Mouse (Mus musculus): Measurements from ENCODE around the gene Il5.

Il5 gene

DNA sequence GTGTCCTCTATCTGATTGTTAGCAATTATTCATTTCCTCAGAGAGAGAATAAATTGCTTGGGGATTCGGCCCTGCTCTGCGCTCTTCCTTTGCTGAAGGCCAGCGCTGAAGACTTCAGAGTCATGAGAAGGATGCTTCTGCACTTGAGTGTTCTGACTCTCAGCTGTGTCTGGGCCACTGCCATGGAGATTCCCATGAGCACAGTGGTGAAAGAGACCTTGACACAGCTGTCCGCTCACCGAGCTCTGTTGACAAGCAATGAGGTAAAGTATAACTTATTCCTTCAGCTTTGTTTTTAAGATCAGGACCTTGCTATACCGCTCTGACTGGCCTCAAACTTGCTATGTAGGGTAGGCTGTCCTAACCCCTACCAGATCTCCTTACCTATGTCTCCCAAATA, at the start of gene Il5:
Gene Il5 (plus strand): TSS at position 80 of the 400 bp plus-strand sequence.
- no peak for DNase-seq (ENCODE audit: low spot score)

DNA sequence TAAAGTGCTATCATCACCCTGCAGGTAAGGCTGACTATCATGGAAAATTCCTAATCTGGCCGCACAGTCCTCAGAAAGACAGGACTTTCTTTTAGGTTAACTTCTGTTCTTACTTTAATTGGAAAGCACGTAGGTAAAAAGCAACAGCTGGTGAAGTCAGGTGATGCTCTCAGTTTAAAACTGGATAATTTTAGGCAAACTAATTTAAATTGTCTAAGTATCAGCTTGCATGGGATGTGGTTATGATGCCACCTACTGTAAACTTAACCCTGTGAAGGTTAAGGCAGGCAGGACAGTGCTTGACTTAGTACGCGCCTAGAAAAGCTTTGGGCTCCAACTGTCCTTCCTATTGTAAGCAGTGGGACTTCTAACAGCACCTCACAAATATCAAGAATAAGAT, 49.2 kb upstream of the Il5 start:
- no peak for DNase-seq (ENCODE audit: low spot score)

DNA sequence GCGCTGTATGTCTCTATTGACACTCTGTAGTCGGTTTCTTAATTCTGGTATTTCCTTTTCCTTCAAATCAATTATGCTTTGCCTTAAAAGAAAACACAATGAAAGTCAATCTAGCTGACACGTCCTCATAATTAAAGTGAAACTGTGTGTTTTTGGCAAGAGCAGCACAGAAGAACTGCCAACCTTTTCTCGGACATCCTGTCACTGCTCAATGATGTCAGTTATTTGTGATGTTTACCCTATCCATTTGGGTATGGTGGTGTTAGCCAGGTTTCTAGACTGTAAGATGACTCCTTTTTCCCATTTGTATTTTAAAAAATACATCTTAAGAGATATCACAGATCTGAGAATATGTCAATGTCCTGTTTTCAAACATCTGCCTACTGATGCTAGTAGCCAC, 40.5 kb upstream of the Il5 start:
- no peak for DNase-seq (ENCODE audit: low spot score)

DNA sequence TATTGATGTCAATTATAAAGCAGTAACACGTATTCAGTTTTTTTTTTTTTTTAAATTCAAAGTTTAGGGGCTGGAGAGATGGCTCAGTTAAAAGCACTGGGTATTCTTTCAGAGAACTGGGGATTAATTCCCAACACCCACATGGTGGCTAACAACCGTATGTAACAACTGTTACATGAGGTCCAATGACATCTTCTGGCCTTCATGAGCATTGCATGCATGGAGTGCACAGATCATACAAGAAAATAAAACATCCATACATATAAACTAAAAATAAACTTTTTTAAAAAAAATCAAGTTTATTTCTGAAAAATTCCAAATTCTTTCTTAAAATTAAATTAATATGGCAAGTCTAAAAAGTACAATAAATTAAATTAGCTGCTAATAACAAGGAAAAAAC, 38.9 kb upstream of the Il5 start:
- DNase-seq (ENCODE audit: low spot score): no peak

DNA sequence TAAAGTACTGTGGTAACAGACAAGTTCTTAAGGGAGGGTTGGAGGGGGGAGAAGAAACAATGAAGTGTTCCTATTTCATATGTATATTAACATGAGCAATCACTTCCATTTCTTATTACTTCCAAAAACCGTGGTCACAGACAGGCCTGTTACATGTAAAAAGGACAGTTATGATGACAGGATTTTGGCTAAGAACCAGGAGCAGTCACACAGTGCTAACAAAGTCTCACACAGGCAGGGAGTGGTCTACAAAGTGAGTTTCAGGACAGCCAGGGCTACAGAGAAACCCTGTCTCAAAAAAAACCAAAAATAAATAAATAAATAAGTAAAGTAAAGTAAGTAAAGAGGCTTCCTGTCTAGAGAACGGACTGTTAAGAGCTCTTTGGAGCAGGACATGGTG, 38.4 kb upstream of the Il5 start:
- DNase-seq (ENCODE audit: low spot score): no peak

DNA sequence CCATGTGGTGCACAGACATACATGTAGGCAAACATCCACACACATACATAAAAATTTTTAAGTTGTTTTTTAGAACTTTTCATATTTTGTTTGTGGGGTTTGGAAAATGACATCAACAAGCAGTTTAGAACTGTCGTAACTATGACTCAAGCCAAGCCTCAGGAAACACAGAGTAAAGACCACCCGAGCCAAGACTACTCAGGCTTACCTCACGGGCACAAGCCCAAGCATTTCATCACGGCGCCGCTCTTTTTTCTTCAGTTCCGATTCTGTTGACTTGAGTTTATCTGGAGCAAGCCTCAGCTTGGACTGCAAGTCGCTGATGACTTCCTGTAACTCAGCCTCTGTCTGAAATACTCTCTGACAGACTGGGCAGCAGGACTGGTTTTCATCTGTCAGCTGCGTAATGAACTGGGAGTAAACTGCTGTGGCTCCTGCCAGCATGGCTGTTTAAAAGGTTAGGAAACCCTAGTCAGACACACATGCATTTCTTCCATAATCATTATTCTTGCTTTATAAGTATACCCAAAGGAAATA, 37.5 kb upstream of the Il5 start:
- DNase-seq (ENCODE audit: low spot score): no peak

DNA sequence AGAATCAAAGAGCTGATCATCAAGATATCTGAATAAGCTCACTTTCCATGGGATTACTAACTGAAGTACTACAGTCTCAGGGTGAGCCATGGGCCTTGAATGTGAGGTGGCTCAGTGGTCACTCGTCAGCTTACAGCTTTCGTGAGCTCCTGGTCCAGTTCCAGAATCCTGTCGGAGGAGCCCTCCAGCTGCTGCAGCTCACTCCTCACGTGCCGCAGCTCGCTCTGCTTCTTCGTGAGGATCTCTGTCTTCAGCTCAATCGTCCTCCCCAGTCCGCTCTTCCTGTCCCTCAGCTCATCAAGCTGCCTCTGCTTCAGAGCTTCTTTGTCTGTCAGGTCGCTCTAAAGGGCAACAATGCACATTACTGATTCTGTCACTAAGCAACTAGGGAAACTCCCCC, 28.6 kb upstream of the Il5 start:
- DNase-seq (ENCODE audit: low spot score): peak; percentile 34

DNA sequence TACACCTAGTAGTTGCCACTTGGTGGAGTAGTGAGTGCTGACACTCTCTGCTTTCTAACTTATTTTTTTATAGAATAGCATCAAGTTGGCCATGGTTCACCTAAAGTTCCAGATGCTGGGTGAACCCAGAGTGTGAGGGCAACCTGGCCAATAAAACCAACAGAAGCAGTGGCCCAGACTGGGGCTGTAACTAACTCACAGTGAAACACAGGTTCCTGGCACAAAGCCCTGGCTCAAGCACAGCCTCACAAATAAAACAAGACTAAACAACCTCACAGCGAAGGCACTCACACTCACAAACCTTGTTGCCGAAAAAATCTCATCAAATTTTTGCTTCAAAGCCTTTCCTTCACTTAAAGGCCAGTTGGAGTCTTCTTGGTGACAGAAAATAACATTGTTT, 22.1 kb upstream of the Il5 start:
- no peak for DNase-seq (ENCODE audit: low spot score)

DNA sequence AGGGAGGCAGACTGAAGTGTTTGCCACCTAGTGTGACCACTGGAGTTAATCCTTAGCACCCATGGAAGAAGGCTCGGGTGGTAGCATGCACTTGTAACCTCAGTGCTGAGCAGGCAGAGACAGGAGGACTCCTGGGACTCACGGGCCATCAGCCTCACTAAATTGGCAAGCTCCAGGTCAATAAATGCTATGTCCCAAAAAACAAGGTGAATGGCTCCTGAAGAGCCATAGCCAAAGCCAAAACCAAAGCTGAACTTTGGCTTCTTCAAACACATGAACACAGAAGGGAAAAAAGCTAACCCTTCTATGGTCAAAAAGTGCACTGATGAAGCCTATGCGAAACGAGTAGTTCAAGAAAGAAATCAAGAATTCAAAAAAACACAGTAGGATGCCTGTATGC, 21.2 kb upstream of the Il5 start:
- DNase-seq (ENCODE audit: low spot score): no peak

DNA sequence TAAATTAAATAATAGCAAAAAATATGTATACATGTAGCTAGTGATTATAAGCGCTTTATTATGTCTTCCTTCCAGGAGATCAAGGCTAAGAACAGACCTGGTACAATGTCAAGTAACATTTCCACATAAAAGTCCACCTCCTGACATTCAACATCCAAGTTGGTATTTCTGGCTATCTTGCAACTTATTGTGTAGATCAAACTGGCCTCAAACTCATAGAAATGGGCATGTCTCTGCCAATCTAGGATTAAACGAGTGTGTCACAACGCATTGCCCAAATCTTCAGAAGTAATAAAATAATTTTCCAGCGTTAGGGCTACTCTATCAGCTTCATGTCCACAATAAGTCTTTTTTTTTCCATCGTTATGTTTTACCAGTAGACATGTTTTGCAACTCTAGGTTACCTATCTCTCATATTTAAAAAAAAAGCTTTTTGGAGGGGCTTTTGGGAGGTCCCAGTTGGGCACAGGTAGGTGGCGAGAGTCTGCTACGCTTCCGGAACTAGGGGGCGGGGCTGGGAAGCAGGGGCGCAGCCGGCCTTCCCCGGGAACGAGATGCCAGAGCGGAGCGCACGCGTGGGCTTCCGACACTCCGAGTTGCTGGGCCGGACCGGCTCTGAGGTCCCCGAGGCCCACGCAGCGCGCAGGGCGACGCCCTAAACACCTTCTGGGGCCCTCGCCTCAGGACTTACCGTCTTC, 14.2 kb upstream of the Il5 start:
- DNase-seq (ENCODE audit: low spot score): peak; percentile 69

DNA sequence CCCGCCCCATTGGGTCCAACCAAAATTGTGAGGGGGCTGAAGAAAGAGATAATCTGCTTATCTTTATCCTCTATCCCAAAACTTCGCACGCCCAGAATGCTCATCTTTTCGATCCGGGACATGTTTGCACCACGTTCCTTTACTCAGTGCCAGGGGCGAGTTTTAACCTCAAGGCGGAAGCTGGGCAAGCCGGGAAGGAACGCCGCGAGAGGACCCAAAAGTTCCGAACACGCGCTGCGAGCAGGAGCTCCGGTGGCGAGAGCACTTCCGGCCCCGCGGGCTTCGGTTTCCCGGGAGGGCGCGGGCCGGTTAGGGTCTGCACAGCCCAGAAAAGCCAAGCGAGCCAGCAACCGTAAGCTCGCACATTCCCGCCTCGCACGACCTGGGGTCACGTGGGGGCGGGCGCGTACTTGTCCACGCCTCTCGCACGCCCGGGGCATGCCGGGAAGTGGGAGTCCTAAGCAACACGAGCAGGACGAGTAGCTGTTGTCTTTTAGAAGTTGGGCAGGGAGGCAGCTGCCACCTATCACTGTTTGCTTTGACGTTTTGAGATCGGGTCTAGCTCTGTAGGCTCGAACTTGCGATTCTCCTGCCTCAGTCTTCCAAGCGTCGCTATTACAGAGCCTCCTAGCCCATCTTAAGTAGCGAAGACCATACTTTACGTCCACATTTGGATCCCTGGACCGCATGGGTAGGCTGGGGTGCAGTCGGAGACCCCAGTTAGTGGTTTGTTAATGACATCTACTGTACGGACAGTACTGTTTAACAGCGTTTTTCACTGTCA, 13.5 kb upstream of the Il5 start, which contains the start of gene Rad50:
Gene Rad50 (minus strand): TSS at position 386 of the 784 bp plus-strand sequence.
- DNase-seq (ENCODE audit: low spot score): peak; percentile 93

DNA sequence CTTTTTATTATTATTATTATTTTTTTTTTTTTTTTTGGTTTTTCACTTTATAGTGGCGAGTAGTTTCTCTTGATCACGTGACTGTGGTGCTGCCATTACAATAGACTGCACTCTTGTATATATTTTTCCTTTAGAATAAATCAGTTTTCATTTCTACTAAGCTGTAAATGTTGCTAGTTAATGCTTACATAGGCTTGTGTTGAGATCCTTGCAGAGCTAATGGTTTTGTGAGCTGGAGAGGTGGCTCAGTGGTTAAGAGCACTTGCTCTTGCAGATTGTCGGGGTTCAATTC, 12.9 kb upstream of the Il5 start:
- no peak for DNase-seq (ENCODE audit: low spot score)

DNA sequence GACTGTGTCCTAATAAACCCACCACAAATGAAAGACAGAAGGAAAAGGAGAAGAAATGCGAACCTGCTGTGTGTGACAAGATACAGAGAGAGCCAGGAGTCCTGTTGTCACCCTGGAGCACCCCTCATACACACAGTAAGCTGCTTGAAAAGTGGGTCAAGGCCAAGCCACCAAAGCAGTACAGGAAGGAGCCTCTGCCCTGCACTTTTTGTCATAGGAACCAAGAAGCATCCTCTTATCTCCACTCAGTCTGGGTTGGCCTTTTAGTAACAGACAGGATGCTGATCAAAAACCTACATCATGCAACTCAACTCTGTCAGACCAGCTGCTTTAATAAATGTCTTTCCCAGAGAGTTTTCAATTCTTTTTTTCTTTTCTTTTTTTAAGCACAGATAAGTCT, 893 bp upstream of the Il5 start:
- DNase-seq (ENCODE audit: low spot score): no peak

DNA sequence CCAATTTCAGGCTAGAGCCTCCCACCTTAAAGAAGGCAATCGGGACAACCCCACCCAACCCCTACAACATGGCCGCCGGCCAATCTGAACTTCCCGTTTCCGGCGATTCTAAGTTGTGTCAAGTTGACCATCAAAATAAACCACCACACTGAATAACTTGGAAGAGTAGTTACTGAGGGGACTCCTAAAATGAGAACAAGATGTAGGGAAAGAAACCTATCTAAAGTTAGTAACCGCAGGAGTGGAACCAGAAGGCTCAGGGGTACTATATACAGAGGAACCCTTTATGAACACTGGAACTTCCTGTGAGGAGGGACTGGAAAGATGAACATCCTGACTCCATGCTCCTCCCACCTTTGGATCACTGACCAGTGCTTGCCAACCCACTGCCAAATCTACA, 10.9 kb downstream of the Il5 start:
- no peak for DNase-seq (ENCODE audit: low spot score)

DNA sequence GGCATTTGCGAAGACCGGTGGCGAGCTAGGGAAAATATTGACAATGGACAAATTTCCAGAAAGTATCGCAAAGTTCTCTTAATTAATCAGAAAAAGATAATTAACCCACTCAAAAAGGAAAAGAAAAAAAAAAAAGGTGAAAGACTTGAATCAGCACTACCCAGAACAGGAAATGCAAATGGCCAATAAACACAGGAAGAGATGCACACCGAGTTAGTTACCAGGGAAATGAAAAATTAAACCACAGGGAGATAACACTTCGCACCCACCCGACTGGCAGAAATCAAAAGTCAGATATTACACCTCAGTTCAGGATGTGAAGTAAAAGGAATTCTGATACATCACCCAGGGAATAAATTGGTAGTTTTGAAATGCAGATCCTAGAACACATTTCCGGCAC, 11.7 kb downstream of the Il5 start:
- no peak for DNase-seq (ENCODE audit: low spot score)

DNA sequence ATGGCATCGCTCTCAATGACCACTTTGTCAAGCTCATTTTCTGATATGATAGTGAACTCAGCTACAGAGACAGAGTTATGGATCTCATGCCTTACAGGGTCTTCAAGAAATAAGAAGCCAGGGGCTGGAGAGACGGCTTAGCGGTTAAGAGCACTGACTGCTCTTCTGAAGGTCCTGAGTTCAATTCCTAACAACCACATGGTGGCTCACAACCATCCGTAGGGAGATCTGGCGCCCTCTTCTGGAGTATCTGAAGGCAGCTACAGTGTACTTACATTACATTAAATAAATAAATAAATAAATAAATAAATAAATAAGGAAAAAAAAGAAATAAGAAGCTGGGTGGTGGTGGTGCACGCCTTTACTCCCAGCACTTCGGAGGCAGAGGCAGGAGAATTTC, 13.2 kb downstream of the Il5 start:
- no peak for DNase-seq (ENCODE audit: low spot score)

DNA sequence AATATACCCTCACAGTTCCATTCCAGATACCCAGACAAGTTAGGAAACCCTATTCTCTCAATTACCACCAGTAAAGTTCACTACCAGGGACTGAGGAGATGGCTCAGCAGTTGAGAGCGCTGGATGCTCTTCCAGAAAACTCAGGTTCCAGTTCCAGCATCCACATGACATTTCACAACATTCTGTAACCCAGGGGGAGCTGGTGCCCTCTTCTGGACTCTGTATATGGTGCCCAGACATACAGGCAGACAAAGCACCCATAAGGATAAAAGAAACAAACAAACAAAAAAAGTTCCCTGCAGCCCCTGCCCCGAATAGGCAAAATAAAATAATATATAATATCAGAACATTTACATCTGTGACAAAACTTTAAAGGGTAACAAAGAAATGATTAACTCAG, 13.8 kb downstream of the Il5 start:
- DNase-seq (ENCODE audit: low spot score): no peak

DNA sequence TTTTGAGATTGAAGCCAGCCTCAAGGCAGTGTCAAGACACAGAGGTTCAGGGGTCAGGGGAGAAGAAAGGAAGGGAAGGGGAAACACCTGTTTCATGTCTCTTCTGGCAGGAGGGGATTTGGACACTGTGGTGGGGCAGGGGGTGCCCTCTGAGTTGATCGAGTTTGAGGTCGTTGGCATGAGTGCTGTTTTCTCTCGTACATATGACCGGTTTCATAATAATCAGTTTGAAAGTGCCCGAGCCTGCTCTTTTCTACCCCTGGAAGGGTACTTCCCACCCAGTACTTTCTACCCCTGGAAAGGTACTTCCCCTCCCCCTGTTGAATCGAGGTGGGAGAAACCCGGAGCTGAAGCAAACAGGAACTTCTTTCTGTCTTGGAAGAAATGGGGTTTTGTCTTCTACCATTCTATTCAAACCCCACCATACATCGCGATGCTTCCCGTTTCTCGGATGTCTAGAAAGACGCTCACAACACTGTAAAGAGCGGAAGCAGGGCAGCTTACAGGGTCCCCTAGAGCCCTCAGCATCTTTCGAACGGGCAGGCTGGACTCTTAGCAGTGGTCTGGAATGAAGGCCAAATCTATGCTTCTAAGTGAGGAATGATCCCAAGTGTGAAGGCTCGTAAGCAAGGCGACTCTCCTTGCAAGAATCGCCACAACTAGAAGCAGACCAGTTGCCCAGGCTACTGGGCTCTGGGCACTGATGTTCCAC, 14.5 kb downstream of the Il5 start:
- no peak for DNase-seq (ENCODE audit: low spot score)

DNA sequence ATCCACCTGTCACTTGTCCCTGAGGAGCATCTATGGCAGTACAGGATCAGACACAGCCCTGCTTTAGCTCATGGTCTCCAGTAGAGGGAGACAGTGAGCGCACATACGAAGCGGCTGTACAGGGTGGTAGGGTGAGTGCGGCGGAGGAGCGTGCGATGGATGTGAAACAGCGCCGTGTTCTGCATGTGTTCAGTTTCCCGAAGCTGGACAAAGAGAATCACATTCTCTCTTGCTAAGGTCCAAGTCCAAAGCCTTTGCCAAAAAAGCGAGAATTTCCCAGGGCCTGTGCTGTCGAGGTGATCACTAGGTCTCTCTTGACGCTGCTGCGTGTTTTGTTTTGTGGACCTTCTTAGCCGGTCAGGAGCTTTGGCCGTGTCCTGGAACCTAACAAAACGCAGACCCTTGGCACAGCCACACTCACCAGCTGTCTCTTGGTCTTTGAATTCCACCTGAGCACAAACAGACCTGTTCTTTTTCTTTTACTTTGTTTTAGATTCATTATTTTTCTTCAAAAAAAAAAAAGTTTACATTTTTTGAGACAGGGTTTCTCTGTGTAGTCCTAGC, 15.2 kb downstream of the Il5 start:
- DNase-seq (ENCODE audit: low spot score): peak; percentile 89

DNA sequence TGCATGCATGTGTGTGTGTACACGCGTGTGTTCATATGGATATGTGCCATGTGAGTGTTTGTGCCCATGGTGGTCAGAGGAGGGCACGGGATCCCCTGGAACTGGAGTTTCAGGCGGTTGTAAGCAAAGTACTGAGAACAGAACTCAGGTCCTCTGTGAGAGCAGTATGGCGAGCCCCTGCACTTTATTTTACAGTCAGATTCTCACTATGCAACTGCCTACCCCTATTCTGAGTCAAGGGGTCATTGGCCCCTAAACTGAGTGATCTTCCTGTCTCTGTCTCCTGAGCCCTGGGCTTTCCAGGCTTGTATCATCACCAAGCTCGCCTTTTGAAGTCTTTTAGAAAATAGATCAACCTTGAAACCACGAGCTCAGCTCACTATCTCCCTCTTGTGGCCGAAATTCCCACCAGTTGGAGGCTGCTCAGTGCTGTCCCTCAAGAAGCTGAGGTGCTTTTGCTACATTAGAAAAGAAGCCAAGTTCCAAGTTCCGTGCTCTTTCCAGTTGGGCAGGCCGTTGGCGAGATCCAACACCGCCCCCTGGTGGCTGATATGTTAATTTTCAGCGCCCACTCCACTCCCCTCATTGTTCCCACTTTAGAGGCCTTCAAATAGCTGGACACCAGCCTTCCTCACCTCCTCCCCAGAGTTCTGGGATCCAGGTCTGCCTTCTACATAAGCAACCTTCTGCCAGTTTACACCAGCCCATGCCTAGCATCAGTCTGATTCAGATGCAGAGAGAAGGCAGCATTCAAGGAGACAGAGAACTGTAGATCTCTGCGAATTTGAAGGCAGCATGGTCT, 16.4 kb downstream of the Il5 start:
- peak; percentile 85 for DNase-seq (ENCODE audit: low spot score)

DNA sequence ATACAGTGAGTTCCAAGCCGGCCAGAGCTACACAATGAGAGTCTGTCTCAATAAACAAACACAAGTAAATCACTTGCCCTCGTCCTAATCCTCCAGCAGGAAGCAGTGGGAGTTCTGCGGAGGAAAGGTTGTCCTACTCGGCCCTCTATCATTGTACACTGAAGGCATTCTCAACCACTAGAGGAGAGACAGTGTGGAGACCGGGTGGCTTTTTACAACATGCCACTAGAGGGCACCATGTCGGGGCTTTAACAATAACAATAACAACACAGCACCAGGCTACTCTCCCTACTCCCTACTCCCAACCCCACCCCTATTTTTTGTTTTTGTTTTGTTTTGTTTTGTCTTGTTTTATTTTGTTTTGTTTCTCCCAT, 17.0 kb downstream of the Il5 start:
- DNase-seq (ENCODE audit: low spot score): peak; percentile 64

DNA sequence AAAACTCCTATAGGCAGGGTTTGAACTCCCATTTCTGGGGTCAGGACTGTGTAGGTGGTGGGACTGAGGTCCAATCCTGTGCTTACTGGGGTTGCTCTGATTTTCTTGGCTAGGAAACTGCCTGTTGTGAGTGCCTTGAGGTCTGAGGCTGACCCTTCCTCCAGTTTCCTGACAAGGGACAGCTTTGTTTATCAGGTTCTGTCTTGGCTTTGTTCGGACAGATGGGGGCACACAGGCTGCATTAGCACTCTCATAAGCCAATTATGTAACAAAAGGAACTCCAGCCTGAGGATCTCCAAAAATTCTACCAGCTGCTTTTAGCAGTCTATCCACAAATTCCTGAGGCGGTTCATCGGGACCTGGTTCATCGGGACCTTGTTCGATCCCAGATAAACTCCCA, 21.8 kb downstream of the Il5 start:
- DNase-seq (ENCODE audit: low spot score): peak; percentile 35
